Mouse (Mus musculus) adrenal gland, postnatal 25 days (tissue): ENCODE data around the gene Actg1. TPM values are rescaled to one million over a fixed set of nuclear protein-coding genes. Genes with fewer than 3 reads are reported as not detected.

Experiments
- DNase-seq: peaks from one replicate; pipeline ENCODE4 v3.0.0; 2021; ENCODE audit warnings: mixed read lengths
- long read RNA-seq: library from polyadenylated mRNA; stranded (forward); transcript quantifications from one replicate; pipeline ENCODE4 v2.0.0, GENCODE M21; 2021
- total RNA-seq: library from RNA; stranded (reverse); gene quantifications from 2 replicates; pipeline ENCODE4 v1.2.3, GENCODE M21; 2021

The Actg1 gene
- 1,036 and 1,352 TPM in 2 replicates for total RNA-seq
- long read RNA-seq, transcript Actg1-202 (6 exons, 1,952 nt), result major isoform, 479 of 704 reads
- long read RNA-seq, transcript Actg1-204 (5 exons, 1,827 nt), result minor isoform, 17 of 704 reads
- long read RNA-seq, partial matches to known transcripts, result 167 of 704 reads
- long read RNA-seq, other reads (novel, unspliced or antisense), result 41 of 704 reads

- peak; percentile 90 for DNase-seq
Observed at GRCm38 (mm10) chr11:120347791-120348683, at the start of gene Actg1. Actg1 (minus strand) TSS chr11:120348542.

GRCm38 (mm10) chr11:120397602-120398001 lies 49.3 kb upstream of the Actg1 start:
- DNase-seq, result no peak

- DNase-seq, result no peak
Observed at GRCm38 (mm10) chr11:120395661-120396060, 47.3 kb upstream of the Actg1 start.

GRCm38 (mm10) chr11:120388580-120388979 lies 40.2 kb upstream of the Actg1 start:
- DNase-seq, result no peak

- DNase-seq, result peak; percentile 57
Observed at GRCm38 (mm10) chr11:120387157-120387556, 38.8 kb upstream of the Actg1 start.

- no peak for DNase-seq
Observed at GRCm38 (mm10) chr11:120386632-120387031, 38.3 kb upstream of the Actg1 start.

- no peak for DNase-seq
Observed at GRCm38 (mm10) chr11:120382509-120382908, 34.2 kb upstream of the Actg1 start.

- DNase-seq, result peak; percentile 2
Observed at GRCm38 (mm10) chr11:120381157-120381556, 32.8 kb upstream of the Actg1 start.

GRCm38 (mm10) chr11:120380271-120380670 lies 31.9 kb upstream of the Actg1 start:
- DNase-seq, result no peak

- peak; percentile 90 for DNase-seq
Observed at GRCm38 (mm10) chr11:120378611-120379540, 30.5 kb upstream of the Actg1 start, which contains the start of gene Faap100. Faap100 (minus strand) TSS chr11:120378764.

GRCm38 (mm10) chr11:120378031-120378610 lies 29.8 kb upstream of the Actg1 start:
- no peak for DNase-seq

GRCm38 (mm10) chr11:120377337-120377736 lies 29.0 kb upstream of the Actg1 start:
- no peak for DNase-seq

- peak; percentile 62 for DNase-seq
Observed at GRCm38 (mm10) chr11:120376302-120377160, 28.2 kb upstream of the Actg1 start.

- no peak for DNase-seq
Observed at GRCm38 (mm10) chr11:120375324-120375723, 27.0 kb upstream of the Actg1 start.

- DNase-seq, result peak; percentile 69
Observed at GRCm38 (mm10) chr11:120373820-120374586, 25.7 kb upstream of the Actg1 start.

- no peak for DNase-seq
Observed at GRCm38 (mm10) chr11:120373025-120373424, 24.7 kb upstream of the Actg1 start.

- DNase-seq, result peak; percentile 73
Observed at GRCm38 (mm10) chr11:120369656-120370055, 21.3 kb upstream of the Actg1 start.

GRCm38 (mm10) chr11:120366443-120367027 lies 18.2 kb upstream of the Actg1 start:
- no peak for DNase-seq

- DNase-seq, result no peak
Observed at GRCm38 (mm10) chr11:120362891-120363290, 14.5 kb upstream of the Actg1 start.

GRCm38 (mm10) chr11:120361295-120361694 lies 13.0 kb upstream of the Actg1 start, which contains the start of gene Fscn2:
Fscn2 (plus strand) TSS chr11:120361534.
- no peak for DNase-seq
